Mouse (Mus musculus) cerebellum, postnatal 36 days (tissue): ENCODE measurements around the gene Lrrc23.
"Not testable (repeated sequence)": the region's sequence is repeated elsewhere in the genome, so short reads cannot be mapped to it uniquely, and the experiment has no call there.

Source experiments
- DNase-seq, 2 experiments: peaks; one replicate each; pipeline ENCODE4 v3.0.0; 2021 to 2022; ENCODE audit warnings: mixed read lengths in 2 of 2

Lrrc23 gene

DNA sequence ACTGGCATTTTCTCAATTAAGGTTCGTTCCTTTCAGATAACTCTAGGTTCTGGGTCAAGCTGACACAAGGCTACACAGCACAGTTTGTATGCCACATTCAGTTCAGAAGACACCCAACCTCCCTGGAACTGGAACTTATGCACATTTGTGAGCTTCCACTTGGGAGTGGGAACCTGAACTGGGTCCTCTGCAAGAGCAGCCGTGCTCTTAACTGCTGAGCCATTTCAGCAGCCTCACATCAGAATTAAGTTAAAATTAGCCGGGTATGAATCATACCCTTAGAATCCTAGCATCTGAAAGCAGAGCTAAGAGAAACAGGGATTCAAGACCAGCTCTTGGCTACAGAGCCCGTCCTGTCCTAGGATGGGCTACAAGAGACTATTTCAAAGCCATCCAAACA is 27.8 kb upstream of the Lrrc23 start:
- no peak for DNase-seq

DNA sequence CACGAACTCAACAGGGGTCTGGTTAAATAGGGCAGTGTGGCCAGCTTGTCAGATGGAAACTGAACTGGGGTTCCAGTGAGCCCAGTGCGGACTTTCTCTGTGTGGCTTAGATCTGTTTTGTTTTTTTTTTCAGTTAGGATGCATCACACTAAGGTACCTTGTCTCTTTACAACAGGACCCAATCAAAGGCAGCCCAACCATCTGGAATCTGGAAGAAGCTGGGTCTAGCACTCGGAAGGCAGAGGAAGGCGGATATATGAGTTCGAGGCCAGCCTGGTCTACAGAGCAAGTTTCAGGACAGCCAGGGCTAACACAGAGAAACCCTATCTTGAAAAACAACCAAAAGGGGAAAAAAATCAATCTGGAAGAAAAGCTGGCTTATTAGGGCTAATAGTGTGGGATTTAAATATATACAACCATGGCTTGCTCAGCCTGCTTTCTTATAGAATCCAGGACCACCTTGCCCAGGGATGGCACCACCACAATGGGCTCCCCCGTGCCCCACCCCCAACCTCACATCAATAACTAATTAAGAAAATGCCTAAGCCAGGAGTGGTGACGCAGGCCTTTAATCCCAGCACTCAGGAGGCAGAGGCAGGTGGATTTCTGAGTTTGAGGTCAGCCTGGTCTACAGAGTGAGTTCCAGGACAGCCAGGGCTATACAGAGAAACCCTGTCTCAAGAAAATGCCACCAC is 27.1 kb upstream of the Lrrc23 start:
- no peak for DNase-seq

DNA sequence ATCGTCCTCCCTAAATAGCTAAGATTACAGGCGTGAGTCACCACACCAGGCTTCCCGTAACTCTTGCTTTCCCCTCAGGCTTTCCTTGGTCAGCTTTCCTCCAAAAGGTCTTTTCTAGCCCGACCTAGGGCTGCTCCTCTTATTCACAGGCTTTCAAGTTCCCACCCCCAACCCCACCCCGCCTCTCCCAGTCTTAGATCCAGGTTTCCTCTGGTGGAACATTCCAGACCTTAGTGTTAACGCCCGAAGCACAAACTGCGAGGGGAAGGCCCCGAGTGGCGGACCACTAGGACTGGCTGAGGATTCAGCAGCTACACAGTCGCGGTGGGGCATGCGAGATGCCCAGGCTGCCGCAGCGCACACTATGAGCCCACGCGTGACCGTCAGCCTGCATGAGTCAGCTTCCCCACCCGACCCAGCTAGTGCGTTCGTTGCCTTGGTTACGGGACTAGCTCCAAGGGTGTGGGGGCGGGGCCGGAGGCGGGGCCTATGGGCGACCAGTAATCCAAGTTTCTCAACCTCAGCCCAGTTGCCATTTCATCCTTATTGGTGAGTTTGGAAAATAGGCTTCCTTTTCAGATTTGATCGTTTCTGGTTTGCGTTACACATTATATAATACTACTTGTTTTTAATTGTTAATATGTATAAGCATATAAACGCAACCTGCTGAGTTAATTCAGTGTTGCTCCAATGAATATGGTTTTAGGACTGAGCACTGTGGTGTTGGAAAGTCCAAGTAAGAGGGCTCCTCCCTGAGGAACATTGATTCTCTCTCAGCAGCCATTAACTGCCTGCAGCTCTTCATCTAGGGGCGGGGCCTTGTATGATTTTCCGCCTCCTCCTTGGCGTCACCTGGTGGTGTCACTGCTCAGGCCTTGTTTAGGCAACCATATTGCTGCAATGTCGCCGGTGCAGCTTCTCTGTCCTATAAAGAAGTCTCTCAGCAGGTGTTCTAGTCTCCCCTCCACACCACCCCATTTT is 26.1 kb upstream of the Lrrc23 start:
- peak; percentile 92 to 95 for DNase-seq

DNA sequence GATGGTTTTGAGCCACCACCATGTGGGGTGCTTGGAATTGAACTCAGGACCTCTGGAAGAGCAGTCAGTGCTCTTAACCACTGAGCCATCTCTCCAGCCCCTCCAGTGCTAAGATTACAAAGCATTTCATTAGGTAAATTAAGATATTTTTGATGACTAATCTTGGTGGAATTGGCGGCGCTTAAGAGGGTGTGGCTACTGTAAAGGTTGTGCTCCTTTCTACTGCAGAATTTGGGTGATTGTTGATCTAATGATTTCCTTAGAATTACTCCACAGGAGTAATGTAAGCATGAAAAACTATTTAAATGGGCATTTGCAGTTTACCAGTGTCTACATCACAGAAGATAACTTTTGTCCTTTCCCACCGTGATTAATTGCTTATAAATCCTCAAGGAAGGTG is 24.8 kb upstream of the Lrrc23 start:
- DNase-seq = no peak

DNA sequence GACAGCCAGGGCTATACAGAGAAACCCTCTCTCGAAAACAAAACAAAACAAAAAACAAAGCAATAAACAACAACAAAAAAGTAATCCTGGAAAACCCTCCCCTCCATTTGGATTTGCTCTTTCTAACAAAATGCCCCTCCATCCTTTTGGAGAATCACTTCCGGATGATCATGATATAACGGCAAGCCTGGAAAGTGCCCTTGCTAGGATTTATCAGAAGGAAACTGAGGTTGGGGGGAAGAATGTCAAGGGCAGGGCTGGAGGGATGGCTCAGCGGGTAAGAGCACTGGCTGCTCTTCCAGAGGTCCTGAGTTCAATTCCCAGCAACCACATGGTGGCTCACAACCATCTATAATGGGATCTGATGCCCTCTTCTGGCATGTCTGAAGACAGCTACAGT is 24.2 kb upstream of the Lrrc23 start:
- DNase-seq = not testable (repeated sequence)

DNA sequence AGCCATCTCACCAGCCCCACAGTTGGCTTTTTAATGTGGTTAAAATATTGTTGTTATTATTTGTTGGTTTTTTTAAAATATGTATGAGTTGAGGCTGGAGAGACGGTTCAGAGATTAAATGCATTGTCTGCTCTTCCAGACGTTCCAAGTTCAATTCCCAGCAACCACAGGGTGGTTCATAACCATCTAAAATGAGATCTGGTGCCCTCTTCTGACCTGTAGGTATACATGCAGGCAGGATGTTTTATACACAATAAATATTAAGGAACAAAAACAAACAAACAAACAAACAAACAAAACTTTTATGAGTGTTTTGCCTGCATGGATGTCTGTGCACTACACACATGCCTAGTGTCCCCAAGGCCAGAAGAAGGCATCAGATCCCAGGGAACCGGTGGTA is 23.5 kb upstream of the Lrrc23 start:
- no peak for DNase-seq

DNA sequence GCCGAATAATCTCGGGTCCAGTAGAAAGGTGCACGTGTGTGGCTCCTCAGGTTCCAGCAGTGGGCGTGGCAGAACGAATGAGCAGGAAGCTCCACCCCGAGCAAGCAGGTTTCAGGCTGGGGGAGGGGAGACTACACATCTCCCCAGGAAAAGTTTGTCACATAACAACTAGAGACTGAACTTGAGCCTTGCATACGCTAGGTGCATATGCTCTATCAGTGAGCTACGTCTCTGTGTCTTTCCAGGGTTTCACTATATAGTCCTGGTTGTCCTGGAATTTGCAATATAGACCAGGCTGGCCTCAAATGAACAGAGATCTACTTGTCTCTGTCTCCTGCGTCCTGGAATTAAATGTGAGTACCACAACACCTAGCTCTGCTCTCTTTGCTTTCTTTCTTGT is 22.9 kb upstream of the Lrrc23 start:
- DNase-seq = not testable (repeated sequence)

DNA sequence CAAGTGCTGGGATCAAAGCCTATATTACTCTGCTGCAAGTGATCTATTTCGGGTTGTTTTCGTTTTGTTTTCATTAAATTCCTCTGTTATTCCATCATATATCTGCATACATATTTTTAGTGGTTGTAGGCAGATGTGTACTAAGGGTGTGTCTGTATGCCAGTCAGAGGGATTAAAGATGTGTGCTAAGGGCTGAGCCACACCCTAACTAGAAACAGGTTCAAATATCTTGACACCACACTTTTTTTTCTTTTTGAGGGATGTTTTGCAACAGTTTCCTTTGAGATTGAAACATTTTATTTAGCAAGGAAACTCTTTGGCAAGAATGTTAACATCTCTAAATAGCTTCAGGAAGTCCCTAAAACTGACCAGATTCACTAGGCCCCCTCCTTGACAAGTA is 16.7 kb upstream of the Lrrc23 start:
- DNase-seq = no peak

DNA sequence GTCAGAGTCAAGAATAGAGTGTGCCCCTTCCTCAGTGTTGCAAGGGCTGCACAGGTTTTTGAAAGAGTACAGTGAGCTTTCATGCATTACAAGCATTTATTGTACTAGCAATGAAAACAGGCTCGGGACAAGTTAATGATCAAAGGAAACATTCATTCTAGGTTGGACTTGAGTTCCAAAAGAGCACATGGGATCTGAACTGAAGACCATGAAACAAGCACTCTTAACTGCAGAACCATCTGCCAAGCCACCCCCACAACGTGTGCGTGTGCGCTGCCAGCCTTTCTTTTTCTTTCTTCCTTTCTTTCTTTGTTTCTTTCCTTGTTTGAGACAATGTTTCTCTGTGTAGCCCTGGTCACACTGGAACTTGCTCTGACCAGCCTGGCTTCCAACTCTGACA is 16.3 kb upstream of the Lrrc23 start:
- DNase-seq = no peak

DNA sequence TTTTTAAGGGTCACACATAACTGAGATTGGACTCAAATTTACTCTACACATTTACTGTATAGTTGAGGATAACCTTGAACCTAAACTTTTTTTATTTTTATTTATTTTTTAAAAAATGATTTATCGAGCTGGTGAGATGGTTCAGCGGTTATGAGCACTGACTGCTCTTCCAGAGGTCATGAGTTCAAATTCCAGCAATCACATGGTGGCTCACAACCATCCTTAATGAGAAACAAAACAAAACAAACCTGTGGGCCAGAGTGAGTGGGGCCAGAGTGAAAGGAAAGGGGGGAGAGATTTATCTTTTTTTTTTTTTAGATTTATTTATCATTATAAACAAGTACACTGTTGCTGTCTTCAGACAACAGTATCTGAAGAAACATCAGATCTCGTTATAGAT is 12.4 kb upstream of the Lrrc23 start:
- no peak for DNase-seq

DNA sequence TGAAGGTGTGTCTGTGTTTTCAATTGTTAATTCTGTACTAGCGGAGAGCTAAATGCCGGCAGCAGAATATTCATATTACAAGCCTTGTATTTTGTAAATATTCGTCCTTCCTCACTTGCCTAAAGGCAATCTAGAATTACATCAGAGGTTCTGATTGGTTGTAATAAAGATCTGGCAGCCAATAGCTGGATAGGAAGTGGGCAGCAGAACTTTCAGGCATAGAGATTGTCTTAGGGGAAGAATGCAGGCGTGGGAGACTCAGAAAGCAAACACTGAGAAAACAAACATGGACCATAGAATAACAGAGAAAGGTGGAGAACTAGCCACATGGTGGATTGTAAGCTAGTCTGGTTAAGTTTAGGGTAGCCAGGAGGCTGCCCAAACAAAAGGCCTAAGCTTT is 10.6 kb upstream of the Lrrc23 start:
- no peak for DNase-seq

DNA sequence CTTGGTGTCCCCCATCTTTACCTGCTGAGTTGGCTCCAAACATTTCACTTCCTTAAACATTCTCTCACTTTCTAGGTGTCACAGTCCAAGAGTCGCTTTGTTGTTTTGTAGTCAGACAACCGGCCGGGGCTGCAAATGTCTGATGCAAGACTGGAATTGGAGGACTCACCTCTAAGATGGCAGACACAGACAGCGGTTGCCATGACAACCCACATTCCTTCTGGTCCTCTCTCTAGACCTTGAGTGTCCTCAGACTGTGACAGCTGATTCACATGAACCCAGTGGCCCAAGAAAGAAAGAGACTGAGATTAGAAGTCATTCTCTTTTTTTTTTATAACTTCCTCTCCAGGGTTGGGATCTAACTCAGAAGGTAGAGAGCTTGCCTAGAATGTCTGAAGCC is 10.0 kb upstream of the Lrrc23 start:
- no peak for DNase-seq

DNA sequence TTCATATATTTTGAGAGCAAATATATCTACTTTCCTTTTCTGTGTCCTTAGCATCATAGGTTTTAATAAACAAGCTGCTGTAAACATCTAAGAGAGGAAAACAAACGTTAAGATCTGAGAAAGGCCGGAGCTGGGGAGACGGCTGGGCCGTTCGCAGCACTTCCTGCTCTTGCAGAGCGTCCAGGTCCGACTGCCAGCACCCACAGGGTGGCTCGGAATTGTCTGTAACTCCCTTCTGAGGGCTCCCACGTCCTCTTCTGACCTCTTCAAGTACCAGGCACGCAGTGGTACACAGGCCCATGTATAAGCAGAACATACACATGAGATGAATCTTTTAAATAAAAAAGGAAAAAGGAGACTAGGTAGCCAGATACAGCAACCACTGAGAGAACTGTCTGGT is 8.2 kb upstream of the Lrrc23 start:
- no peak for DNase-seq

DNA sequence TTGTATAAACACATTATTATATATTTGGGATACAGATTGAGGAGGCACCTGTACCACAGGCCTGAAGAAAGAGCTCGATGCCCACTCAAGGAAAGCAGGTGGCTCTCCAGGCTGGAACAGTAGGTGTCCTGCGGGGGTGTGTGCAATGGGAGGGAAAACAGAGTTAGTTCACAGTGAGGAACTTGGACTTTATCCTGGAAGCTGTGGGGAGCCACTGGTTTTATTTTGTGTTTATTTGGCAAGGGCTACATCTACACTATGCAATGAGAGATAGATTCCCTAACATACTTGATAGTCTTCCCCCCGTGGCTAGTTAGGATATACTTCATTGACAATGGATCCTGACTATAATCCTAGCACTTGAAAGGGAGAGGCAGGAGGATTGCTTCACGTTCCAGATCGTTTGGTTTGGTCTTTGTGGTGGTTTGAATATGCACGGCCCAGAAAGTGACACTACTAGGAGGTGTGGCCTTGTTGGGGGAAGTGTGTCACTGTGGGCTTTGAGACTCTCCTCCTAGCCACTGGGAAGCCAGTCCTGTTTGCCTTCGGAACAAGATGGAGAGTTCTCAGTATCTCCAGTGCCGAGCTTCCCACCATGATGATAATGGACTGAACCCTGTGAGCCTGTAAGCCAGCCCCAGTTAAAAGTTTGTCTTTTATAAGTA is 7.4 kb upstream of the Lrrc23 start:
- DNase-seq = peak; percentile 85 to 90

DNA sequence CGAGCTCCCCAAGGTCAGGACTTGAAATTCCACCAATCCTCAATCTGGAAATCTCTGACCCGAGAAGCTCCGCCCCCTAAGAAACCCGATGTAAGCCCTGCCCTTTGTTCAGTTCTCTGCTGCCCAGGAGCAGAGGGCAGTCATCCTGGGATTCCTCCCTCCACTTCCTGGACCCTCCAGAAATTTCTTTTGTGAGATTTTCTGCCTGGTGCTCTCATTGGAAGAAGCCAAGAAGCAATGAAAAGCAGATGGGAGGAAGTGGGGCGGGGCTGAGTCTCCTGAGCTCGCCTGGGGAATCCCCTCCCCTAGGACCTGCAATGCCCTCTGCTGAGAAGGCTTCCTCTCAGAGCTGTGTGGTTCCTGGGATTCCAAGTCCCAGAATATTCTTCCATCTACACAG is 2.9 kb upstream of the Lrrc23 start:
- DNase-seq = no peak

DNA sequence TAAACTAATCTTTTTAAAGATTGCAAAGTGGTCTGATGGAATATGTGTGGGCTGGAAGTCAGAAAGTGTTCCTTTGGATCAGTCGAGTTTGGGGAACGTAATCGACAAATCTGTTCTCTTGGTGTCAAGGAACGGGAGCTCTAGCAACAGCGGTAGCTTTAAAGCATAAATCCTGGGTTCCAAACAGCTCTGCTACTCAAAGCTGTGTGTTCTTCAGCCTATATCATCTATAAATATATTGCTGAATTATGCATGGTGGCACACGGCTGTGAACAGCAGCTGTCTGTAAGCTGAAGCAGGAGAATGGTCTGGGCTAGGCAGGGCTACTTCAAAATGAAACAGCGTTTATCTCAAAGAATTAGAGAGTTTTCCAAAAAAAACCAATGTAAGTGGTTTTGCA is 1.4 kb upstream of the Lrrc23 start:
- no peak for DNase-seq

DNA sequence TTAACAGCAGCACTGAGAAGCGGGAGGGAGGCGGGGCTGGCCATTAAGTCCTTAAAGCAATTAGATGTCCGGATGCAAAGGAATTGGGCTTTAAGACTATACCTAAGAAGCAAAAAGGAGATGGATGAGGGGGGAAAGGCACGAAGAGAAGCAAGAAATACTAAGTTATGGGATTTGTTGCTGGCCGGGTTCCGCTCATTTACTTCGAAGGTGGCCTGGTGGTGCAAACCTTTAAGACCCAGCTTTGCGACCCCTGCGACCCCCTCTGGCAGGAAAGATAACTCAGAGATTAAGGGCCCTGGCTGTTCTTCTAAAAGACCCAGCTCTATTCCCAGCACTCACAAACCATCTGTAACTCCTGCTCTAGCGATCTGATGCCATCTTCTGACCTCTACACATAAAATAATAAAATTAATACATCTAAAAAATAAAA is 473 bp upstream of the Lrrc23 start:
- DNase-seq = no peak

DNA sequence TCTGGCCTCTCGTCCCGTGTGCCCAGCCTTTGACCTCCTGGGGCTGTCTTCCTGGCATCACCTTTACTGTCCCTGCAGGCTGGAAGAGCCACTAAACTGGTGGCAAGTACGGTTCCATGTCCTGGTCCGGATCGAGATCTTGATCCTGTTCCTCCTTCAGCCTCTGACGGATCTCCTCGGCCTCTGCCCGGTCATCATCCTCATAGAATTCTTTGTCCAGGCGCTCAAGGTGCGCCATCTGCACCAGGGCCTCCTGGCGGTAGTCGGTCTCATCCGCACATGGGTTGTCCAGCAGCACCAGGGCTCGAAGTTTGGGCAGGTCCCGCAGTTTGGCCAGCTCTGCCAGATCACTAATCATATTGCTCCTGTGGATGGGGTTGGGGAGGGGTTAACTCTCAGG is 9.0 kb downstream of the Lrrc23 start:
- peak; percentile 52 to 55 for DNase-seq

DNA sequence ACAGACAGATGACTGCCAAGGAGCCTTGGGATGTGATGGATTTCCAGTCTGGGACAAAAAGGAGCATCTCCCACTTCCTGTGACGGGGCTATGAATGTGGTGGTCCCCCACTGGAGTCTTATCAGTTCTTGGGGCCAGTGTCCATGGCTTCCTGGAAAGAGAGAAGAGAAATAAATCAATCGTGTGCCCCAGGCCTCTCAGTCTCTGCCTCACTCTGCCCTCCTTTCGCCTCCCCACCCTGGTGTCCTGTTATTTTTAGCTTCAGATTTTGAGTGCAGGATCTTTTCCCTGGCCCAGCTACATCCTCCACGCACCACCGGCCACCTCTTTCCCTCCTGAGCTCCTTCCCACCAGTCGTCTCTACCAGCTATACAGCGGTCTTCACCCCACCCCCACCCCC is 9.5 kb downstream of the Lrrc23 start:
- peak in 1 of 2 experiments; percentile 38 for DNase-seq

DNA sequence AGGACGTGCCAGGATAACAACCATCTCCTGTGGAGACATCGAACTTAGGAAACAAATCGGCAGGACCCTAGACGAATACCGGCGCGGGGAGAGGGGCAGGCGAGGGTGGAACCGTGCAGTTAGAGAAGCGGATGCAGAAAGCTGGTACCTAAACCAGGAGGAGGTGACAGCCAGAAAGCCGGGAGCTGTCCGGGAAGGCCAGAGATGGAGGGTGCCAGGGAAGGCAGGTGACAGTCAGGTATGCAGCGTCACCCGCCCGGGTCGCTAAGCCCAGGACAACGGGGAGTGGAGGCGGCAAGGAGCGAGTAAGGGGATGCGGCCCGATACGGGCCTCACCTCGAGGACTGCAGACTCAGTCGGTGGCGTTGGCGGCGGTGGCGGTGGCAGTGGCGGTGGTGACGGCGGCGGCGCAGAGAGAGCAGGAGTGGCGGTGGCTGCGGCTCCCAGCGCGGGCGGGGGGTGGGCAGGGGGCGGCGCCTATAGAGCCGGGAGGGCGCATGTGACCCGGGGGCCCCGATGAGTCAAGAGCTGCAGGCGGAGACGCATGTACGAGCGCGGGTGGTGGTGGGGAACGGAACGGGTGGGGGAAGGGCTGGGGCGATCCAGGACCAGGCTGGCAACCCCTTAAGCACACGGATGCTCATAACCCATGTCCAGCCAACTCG is 10.3 kb downstream of the Lrrc23 start, which contains the start of gene Eno2:
Gene Eno2, minus strand, starts transcription at position 573 of the 665 bp plus-strand sequence.
- peak; percentile 78 to 88 for DNase-seq

DNA sequence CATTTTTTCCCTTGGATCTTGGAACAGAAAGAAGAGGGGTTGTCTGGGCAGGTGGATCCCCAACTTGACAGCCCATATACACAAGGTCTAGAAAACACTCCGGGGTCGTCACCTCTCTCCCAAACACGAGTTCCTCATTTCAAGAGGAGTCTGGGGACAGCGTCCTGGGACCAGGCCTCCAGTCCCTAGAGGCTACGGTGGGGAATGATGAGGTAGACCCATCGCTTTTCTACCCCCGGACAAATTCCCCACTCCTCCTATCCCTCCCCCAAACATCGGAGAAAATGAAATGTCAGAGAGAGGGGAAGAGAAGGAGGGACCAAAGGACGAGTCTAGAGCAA is 10.9 kb downstream of the Lrrc23 start:
- peak in 1 of 2 experiments; percentile 60 for DNase-seq

DNA sequence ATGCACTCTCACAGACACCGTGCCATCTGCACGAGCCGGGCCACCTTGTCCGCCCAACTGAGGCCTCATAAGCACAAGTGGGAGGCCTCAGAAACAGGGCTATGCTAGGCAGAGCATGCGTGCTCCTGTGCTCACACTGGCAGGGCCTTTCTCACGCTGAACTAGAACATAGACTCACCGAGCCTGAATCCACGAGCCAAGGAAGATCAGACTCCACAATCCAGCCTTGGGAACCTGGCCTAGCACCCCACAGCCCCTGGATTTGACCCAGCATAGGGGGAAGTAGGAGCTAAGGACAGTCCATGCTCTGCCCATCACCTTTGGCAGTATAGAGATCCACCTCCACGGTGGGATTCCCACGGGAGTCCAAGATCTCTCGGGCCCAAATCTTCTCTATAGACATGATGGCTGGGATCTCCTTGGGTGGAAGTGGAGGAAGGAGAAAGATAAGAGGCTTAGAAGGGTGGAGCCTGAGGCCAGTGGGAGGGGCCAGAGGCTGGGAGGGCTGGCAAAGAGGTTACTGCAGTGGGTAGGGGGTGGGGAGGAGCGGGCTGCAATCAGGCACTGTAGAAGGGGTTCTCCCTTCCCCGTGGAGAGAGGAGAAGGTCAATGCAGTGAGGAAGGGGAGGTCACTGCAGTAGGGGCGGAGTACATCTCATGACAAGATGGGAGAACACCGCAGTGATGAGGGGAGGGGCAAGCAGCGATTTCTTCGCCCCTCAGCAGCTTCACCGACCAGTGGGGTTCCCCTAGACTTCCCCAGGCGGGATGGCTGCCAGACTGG is 11.4 kb downstream of the Lrrc23 start:
- peak; percentile 64 to 71 for DNase-seq
